Mouse (Mus musculus): Measurements from ENCODE around the gene Med17. TPM values are rescaled to one million over a fixed set of nuclear protein-coding genes. Genes with fewer than 3 reads are reported as not detected.

The Med17 gene
- polyA plus RNA-seq, 1 experiment from 2014 or later, result 20.5 TPM

GRCm38 (mm10) chr9:15310179-15310578 is 30.4 kb upstream of the Med17 start:
- Histone ChIP-seq H3K4me2 (ENCODE audit: low read length) (no peak overlapping the region), H3K4me3 (ENCODE audit: control insufficient read depth in 1 of 2, insufficient read depth in 1 of 2, low read depth in 1 of 2, low read length in 2 of 2) (no peak overlapping the region), H3K9me3 (ENCODE audit: control insufficient read depth, low read length) (no peaks in the 10 kb centered on the region), H3K9ac (ENCODE audit: low read length) (no peak overlapping the region), H3K27me3 (ENCODE audit: control insufficient read depth, insufficient read depth, low read length) (no peaks in the 10 kb centered on the region), H3K27ac (replicated peaks in 1 of 2; ENCODE audit: control insufficient read depth in 1 of 2, insufficient read depth in 1 of 2, low read depth in 2 of 2, low read length in 2 of 2) (no peak overlapping the region), H3K36me3 (ENCODE audit: control insufficient read depth, insufficient read depth, low read length) (peaks cover 75% of the 10 kb centered on the region), H3K4me1 (ENCODE audit: control insufficient read depth in 2 of 2, insufficient read depth in 2 of 2, low read length in 2 of 2) (peaks cover 0 to 17% of the 10 kb centered on the region in 2 experiments; a peak in 2 of 4 replicates)
- WGBS, result 100% methylated on average over 1 of the region's 1 CpGs
- ATAC-seq (ENCODE audit: insufficient number of reproducible peaks, insufficient read depth, low FRiP score, low read depth), result no peak

GRCm38 (mm10) chr9:15309425-15309824 is 29.7 kb upstream of the Med17 start:
- H3K36me3 ChIP-seq (ENCODE audit: control insufficient read depth, insufficient read depth, low read length), result peaks cover 67% of the 10 kb centered on the region
- peak overlapping the region; percentile 23 for H3K4me2 ChIP-seq (ENCODE audit: low read length)
- no peaks in the 10 kb centered on the region for H3K27me3 ChIP-seq (ENCODE audit: control insufficient read depth, insufficient read depth, low read length)
- no peak for ATAC-seq (ENCODE audit: insufficient number of reproducible peaks, insufficient read depth, low FRiP score, low read depth)
- no peak overlapping the region for H3K4me3 ChIP-seq (ENCODE audit: control insufficient read depth in 1 of 2, insufficient read depth in 1 of 2, low read depth in 1 of 2, low read length in 2 of 2)
- no peak overlapping the region for H3K27ac ChIP-seq (replicated peaks in 1 of 2; ENCODE audit: control insufficient read depth in 1 of 2, insufficient read depth in 1 of 2, low read depth in 2 of 2, low read length in 2 of 2)
- H3K9ac ChIP-seq (ENCODE audit: low read length), result 0 out of 2 replicates have a peak overlapping the region, but pooled peaks have one; percentile 25
- H3K9me3 ChIP-seq (ENCODE audit: control insufficient read depth, low read length), result no peaks in the 10 kb centered on the region
- peaks cover 0 to 17% of the 10 kb centered on the region in 2 experiments; a peak in 2 of 4 replicates for H3K4me1 ChIP-seq (ENCODE audit: control insufficient read depth in 2 of 2, insufficient read depth in 2 of 2, low read length in 2 of 2)
- WGBS, result 77% methylated on average over 4 of the region's 4 CpGs

- Histone ChIP-seq H3K4me3 (ENCODE audit: control insufficient read depth in 1 of 2, insufficient read depth in 1 of 2, low read depth in 1 of 2, low read length in 2 of 2) (no peak overlapping the region), H3K4me1 (ENCODE audit: control insufficient read depth in 2 of 2, insufficient read depth in 2 of 2, low read length in 2 of 2) (peaks cover 0 to 17% of the 10 kb centered on the region in 2 experiments; a peak in 2 of 4 replicates), H3K9ac (ENCODE audit: low read length) (0 out of 2 replicates have a peak overlapping the region, but pooled peaks have one; percentile 34), H3K9me3 (ENCODE audit: control insufficient read depth, low read length) (no peaks in the 10 kb centered on the region), H3K27me3 (ENCODE audit: control insufficient read depth, insufficient read depth, low read length) (no peaks in the 10 kb centered on the region), H3K36me3 (ENCODE audit: control insufficient read depth, insufficient read depth, low read length) (peaks cover 56% of the 10 kb centered on the region), H3K4me2 (ENCODE audit: low read length) (peak overlapping the region; percentile 83), H3K27ac (replicated peaks in 1 of 2; ENCODE audit: control insufficient read depth in 1 of 2, insufficient read depth in 1 of 2, low read depth in 2 of 2, low read length in 2 of 2) (no peak overlapping the region)
- ATAC-seq (ENCODE audit: insufficient number of reproducible peaks, insufficient read depth, low FRiP score, low read depth), result no peak
- WGBS, result 53% methylated on average over 2 of the region's 2 CpGs
These were observed 28.5 kb upstream of the Med17 start for GRCm38 (mm10) chr9:15308254-15308653.

GRCm38 (mm10) chr9:15307257-15307656 is 27.5 kb upstream of the Med17 start:
- Histone ChIP-seq H3K27me3 (ENCODE audit: control insufficient read depth, insufficient read depth, low read length) (no peaks in the 10 kb centered on the region), H3K9me3 (ENCODE audit: control insufficient read depth, low read length) (no peaks in the 10 kb centered on the region), H3K4me2 (ENCODE audit: low read length) (peak overlapping the region; percentile 83), H3K9ac (ENCODE audit: low read length) (peak overlapping the region; percentile 98), H3K4me1 (ENCODE audit: control insufficient read depth in 2 of 2, insufficient read depth in 2 of 2, low read length in 2 of 2) (peaks cover 0 to 17% of the 10 kb centered on the region in 2 experiments; a peak in 2 of 4 replicates), H3K4me3 (ENCODE audit: control insufficient read depth in 1 of 2, insufficient read depth in 1 of 2, low read depth in 1 of 2, low read length in 2 of 2) (peak overlapping the region; percentile 84 to 92), H3K36me3 (ENCODE audit: control insufficient read depth, insufficient read depth, low read length) (peaks cover 46% of the 10 kb centered on the region), H3K27ac (replicated peaks in 1 of 2; ENCODE audit: control insufficient read depth in 1 of 2, insufficient read depth in 1 of 2, low read depth in 2 of 2, low read length in 2 of 2) (peak overlapping the region in 1 of 2 experiments; percentile 33; a peak in 1 of 4 replicates)
- WGBS, result 11% methylated on average over 6 of the region's 6 CpGs
- no peak for ATAC-seq (ENCODE audit: insufficient number of reproducible peaks, insufficient read depth, low FRiP score, low read depth)

GRCm38 (mm10) chr9:15306398-15307119 is 26.8 kb upstream of the Med17 start, which contains the start of gene 4931406C07Rik:
TSS of gene 4931406C07Rik (minus strand) at chr9:15306448.
- peak within 1 kb of the TSS; percentile 90 to 93 for H3K27ac ChIP-seq (replicated peaks in 1 of 2; ENCODE audit: control insufficient read depth in 1 of 2, insufficient read depth in 1 of 2, low read depth in 2 of 2, low read length in 2 of 2)
- peak within 1 kb of the TSS; percentile 84 to 92 for H3K4me3 ChIP-seq (ENCODE audit: control insufficient read depth in 1 of 2, insufficient read depth in 1 of 2, low read depth in 1 of 2, low read length in 2 of 2)
- H3K4me1 ChIP-seq (ENCODE audit: control insufficient read depth in 2 of 2, insufficient read depth in 2 of 2, low read length in 2 of 2), result peaks cover 0 to 17% of the 10 kb centered on the region in 2 experiments; a peak in 3 of 4 replicates
- H3K9ac ChIP-seq (ENCODE audit: low read length), result peak within 1 kb of the TSS; percentile 98
- no peaks in the 10 kb centered on the region for H3K27me3 ChIP-seq (ENCODE audit: control insufficient read depth, insufficient read depth, low read length)
- H3K4me2 ChIP-seq (ENCODE audit: low read length), result peak within 1 kb of the TSS; percentile 83
- H3K9me3 ChIP-seq (ENCODE audit: control insufficient read depth, low read length), result no peaks in the 10 kb centered on the region
- H3K36me3 ChIP-seq (ENCODE audit: control insufficient read depth, insufficient read depth, low read length), result peaks cover 39% of the 10 kb centered on the region
- peak; percentile 51 for ATAC-seq (ENCODE audit: insufficient number of reproducible peaks, insufficient read depth, low FRiP score, low read depth)
- under 1% methylated on average over 35 of the region's 35 CpGs for WGBS

- H3K27ac ChIP-seq (replicated peaks in 1 of 2; ENCODE audit: control insufficient read depth in 1 of 2, insufficient read depth in 1 of 2, low read depth in 2 of 2, low read length in 2 of 2), result peak within 1 kb of the TSS; percentile 90 to 93
- H3K4me3 ChIP-seq (ENCODE audit: control insufficient read depth in 1 of 2, insufficient read depth in 1 of 2, low read depth in 1 of 2, low read length in 2 of 2), result peak within 1 kb of the TSS; percentile 84 to 92
- H3K36me3 ChIP-seq (ENCODE audit: control insufficient read depth, insufficient read depth, low read length), result peaks cover 31% of the 10 kb centered on the region
- no peaks in the 10 kb centered on the region for H3K27me3 ChIP-seq (ENCODE audit: control insufficient read depth, insufficient read depth, low read length)
- 12% methylated on average over 45 of the region's 45 CpGs for WGBS
- ATAC-seq (ENCODE audit: insufficient number of reproducible peaks, insufficient read depth, low FRiP score, low read depth), result peak; percentile 96
- peak within 1 kb of the TSS; percentile 83 for H3K4me2 ChIP-seq (ENCODE audit: low read length)
- no peaks in the 10 kb centered on the region for H3K9me3 ChIP-seq (ENCODE audit: control insufficient read depth, low read length)
- H3K4me1 ChIP-seq (ENCODE audit: control insufficient read depth in 2 of 2, insufficient read depth in 2 of 2, low read length in 2 of 2), result peaks cover 2 to 17% of the 10 kb centered on the region in 2 experiments; a peak in 3 of 4 replicates
- peak within 1 kb of the TSS; percentile 98 for H3K9ac ChIP-seq (ENCODE audit: low read length)
These were observed 26.0 kb upstream of the Med17 start, which contains the start of gene Taf1d for GRCm38 (mm10) chr9:15305503-15306397. TSS of gene Taf1d (plus strand) at chr9:15306214.

- no peak overlapping the region for H3K27ac ChIP-seq (replicated peaks in 1 of 2; ENCODE audit: control insufficient read depth in 1 of 2, insufficient read depth in 1 of 2, low read depth in 2 of 2, low read length in 2 of 2)
- no peak overlapping the region for H3K4me2 ChIP-seq (ENCODE audit: low read length)
- WGBS, result 69% methylated on average over 2 of the region's 2 CpGs
- peaks cover 2 to 10% of the 10 kb centered on the region in 2 experiments; a peak in 3 of 4 replicates for H3K4me1 ChIP-seq (ENCODE audit: control insufficient read depth in 2 of 2, insufficient read depth in 2 of 2, low read length in 2 of 2)
- ATAC-seq (ENCODE audit: insufficient number of reproducible peaks, insufficient read depth, low FRiP score, low read depth), result no peak
- no peaks in the 10 kb centered on the region for H3K9me3 ChIP-seq (ENCODE audit: control insufficient read depth, low read length)
- H3K9ac ChIP-seq (ENCODE audit: low read length), result no peak overlapping the region
- H3K4me3 ChIP-seq (ENCODE audit: control insufficient read depth in 1 of 2, insufficient read depth in 1 of 2, low read depth in 1 of 2, low read length in 2 of 2), result no peak overlapping the region
- H3K27me3 ChIP-seq (ENCODE audit: control insufficient read depth, insufficient read depth, low read length), result no peaks in the 10 kb centered on the region
- H3K36me3 ChIP-seq (ENCODE audit: control insufficient read depth, insufficient read depth, low read length), result peaks cover 5% of the 10 kb centered on the region
These were observed 23.1 kb upstream of the Med17 start for GRCm38 (mm10) chr9:15302881-15303280.
